In the genomic region with DNA sequence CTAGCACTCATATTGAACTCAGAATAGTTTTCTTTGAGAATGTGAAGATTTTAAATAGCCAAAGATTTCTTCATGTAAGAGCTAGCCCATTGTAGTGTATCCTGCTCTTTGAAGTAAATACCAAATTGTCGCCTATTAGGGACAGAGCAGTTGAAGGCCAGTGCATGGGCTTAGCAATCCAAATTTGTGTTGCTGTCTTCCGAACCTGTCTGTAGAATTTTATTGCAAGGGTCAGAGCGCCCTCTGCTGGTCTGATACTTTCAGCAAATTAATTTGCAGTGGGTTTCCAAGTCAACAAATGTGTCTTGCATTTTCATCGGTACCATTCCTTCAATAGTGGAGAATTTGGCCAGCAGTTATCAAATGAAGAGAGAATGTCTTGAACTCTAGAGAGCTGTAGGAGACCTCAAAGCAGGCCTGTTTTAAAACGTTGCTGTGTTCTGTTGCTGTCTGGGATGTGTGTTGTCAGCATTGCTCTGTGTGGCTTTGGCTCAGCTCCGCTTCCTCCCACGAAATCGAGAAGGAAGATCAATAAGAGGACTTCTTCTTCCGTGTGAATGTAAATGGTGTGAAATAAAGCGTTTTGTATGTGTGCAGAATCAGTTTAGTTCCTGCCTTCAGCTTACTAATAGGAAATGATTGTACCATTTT, we compare ENCODE assay signal across 8 mouse cellular contexts.
DNase-seq lines count a peak whose midpoint lies in the region; ATAC-seq and TF ChIP-seq lines count a peak whose summit lies in the region.

No protein-coding gene starts in this region.

- no peak for ATAC-seq in intestine, embryonic 14.5 days (replicated peaks; ENCODE audit: low FRiP score, low TSS enrichment, low read depth)
- ATAC-seq in intestine, embryonic 16.5 days = no peak
- ATAC-seq in liver, embryonic 14.5 days (ENCODE audit: insufficient read depth) = no peak
- peak; percentile 64; the same call in 1 of the 2 replicates for ATAC-seq in neural tube, embryonic 12.5 days (ENCODE audit: low FRiP score, low read depth)

- DNase-seq in intestine, embryonic 14.5 days (ENCODE audit: low spot score) = peak; percentile 95
- peak; percentile 84 to 89 for DNase-seq in cerebellum, postnatal 4 days (ENCODE audit: low spot score in 2 of 2)
- peak; percentile 75 to 83 for DNase-seq in gastrocnemius, postnatal 4 days (ENCODE audit: low spot score in 2 of 2)
- peak; percentile 87 for DNase-seq in kidney, postnatal 14 days
- peak; percentile 29 to 42 (median 40) for DNase-seq in liver, embryonic 14.5 days (ENCODE audit: low read depth in 3 of 3, low spot score in 3 of 3)
- peak; percentile 92 for DNase-seq in testis, postnatal 10 days (ENCODE audit: low spot score)

- no peak for TF ChIP-seq EP300 in liver, embryonic 14.5 days (IDR thresholded peaks at IDR 0.05; ENCODE audit: low read depth)

- H3K4me1 ChIP-seq in intestine, embryonic 14.5 days (replicated peaks; ENCODE audit: control insufficient read depth, insufficient read depth, low read length) = no peaks in the 10 kb centered on the region
- no peaks in the 10 kb centered on the region for H3K4me1 ChIP-seq in intestine, embryonic 16.5 days (ENCODE audit: control insufficient read depth, insufficient read depth, low read length)
- H3K4me1 ChIP-seq in liver, embryonic 14.5 days (replicated peaks; ENCODE audit: control insufficient read depth in 2 of 2, insufficient read depth in 2 of 2, low read length in 1 of 2) = peaks cover 0 to 2% of the 10 kb centered on the region in 2 experiments; a peak in 1 of 4 replicates
- H3K4me1 ChIP-seq in neural tube, embryonic 12.5 days = no peaks in the 10 kb centered on the region

- no peak overlapping the region for H3K27ac ChIP-seq in intestine, embryonic 14.5 days (ENCODE audit: low read depth)
- no peak overlapping the region for H3K27ac ChIP-seq in intestine, embryonic 16.5 days (ENCODE audit: low read length)
- H3K27ac ChIP-seq in liver, embryonic 14.5 days = no peak overlapping the region
- no peak overlapping the region for H3K27ac ChIP-seq in neural tube, embryonic 12.5 days

- H3K9ac ChIP-seq in intestine, embryonic 14.5 days (ENCODE audit: low read length) = no peak overlapping the region
- H3K9ac ChIP-seq in intestine, embryonic 16.5 days (ENCODE audit: low read depth, low read length) = no peak overlapping the region
- no peak overlapping the region for H3K9ac ChIP-seq in liver, embryonic 14.5 days (replicated peaks)
- no peak overlapping the region for H3K9ac ChIP-seq in neural tube, embryonic 12.5 days

- H3K4me2 ChIP-seq in intestine, embryonic 14.5 days (ENCODE audit: low read length) = no peak overlapping the region
- no peak overlapping the region for H3K4me2 ChIP-seq in intestine, embryonic 16.5 days (ENCODE audit: low read depth, low read length)
- no peak overlapping the region for H3K4me2 ChIP-seq in liver, embryonic 14.5 days (ENCODE audit: low read depth)
- H3K4me2 ChIP-seq in neural tube, embryonic 12.5 days (replicated peaks) = no peak overlapping the region

- 27% methylated on average over 10 of the region's 10 CpGs for WGBS in intestine, embryonic 14.5 days
- 28% methylated on average over 10 of the region's 10 CpGs for WGBS in intestine, embryonic 16.5 days
- 14% methylated on average over 10 of the region's 10 CpGs for WGBS in liver, embryonic 14.5 days (ENCODE audit: insufficient replicate concordance)
- 32% methylated on average over 10 of the region's 10 CpGs for WGBS in neural tube, embryonic 12.5 days

- H3K27me3 ChIP-seq in intestine, embryonic 14.5 days (replicated peaks; ENCODE audit: control insufficient read depth, insufficient read depth, low read length) = no peaks in the 10 kb centered on the region
- no peaks in the 10 kb centered on the region for H3K27me3 ChIP-seq in intestine, embryonic 16.5 days (replicated peaks; ENCODE audit: control insufficient read depth, insufficient read depth, low read length)
- H3K27me3 ChIP-seq in liver, embryonic 14.5 days (ENCODE audit: control insufficient read depth, insufficient read depth, low read length) = no peaks in the 10 kb centered on the region
- no peaks in the 10 kb centered on the region for H3K27me3 ChIP-seq in neural tube, embryonic 12.5 days (replicated peaks)

- peak; percentile 69 for TF ChIP-seq CTCF in liver, embryonic 14.5 days (IDR thresholded peaks at IDR 0.05; ENCODE audit: low read depth)

- H3K36me3 ChIP-seq in intestine, embryonic 14.5 days (ENCODE audit: control insufficient read depth, insufficient read depth, low read length) = no peaks in the 10 kb centered on the region
- H3K36me3 ChIP-seq in intestine, embryonic 16.5 days (ENCODE audit: control insufficient read depth, insufficient read depth, low read length) = no peaks in the 10 kb centered on the region
- no peaks in the 10 kb centered on the region for H3K36me3 ChIP-seq in liver, embryonic 14.5 days (replicated peaks; ENCODE audit: control insufficient read depth, insufficient read depth, low read depth)
- H3K36me3 ChIP-seq in neural tube, embryonic 12.5 days = no peaks in the 10 kb centered on the region

- H3K9me3 ChIP-seq in intestine, embryonic 14.5 days (ENCODE audit: control insufficient read depth, low read length) = no peaks in the 10 kb centered on the region
- H3K9me3 ChIP-seq in intestine, embryonic 16.5 days (ENCODE audit: control insufficient read depth, low read length) = no peaks in the 10 kb centered on the region
- H3K9me3 ChIP-seq in liver, embryonic 14.5 days (ENCODE audit: control insufficient read depth, low read length) = no peaks in the 10 kb centered on the region
- no peaks in the 10 kb centered on the region for H3K9me3 ChIP-seq in neural tube, embryonic 12.5 days

- H3K4me3 ChIP-seq in intestine, embryonic 14.5 days (ENCODE audit: low read depth, low read length) = no peak overlapping the region
- no peak overlapping the region for H3K4me3 ChIP-seq in intestine, embryonic 16.5 days (ENCODE audit: low read length)
- no peak overlapping the region for H3K4me3 ChIP-seq in liver, embryonic 14.5 days (ENCODE audit: insufficient read depth in 1 of 2, low read depth in 2 of 2, low read length in 2 of 2)
- H3K4me3 ChIP-seq in neural tube, embryonic 12.5 days = no peak overlapping the region

Comparison
In these comparisons a context has a peak if more than half of its experiments do, and no peak if none do; other contexts are left out.
1. DNase-seq: peak in every context shown above with its lines; median percentile 95 in intestine, embryonic 14.5 days; 92 in testis, postnatal 10 days; 87 in kidney, postnatal 14 days; 86 in cerebellum, postnatal 4 days; 79 in gastrocnemius, postnatal 4 days; 40 in liver, embryonic 14.5 days.